Mouse (Mus musculus) midbrain, embryonic 16.5 days (tissue): Measurements from ENCODE around the gene Gm5136. TPM values are rescaled to one million over a fixed set of nuclear protein-coding genes. Genes with fewer than 3 reads are reported as not detected.

Experiments
- ATAC-seq: fragments of 200-750 bp; cut with Nextera tagmentation; 2 replicates; pipeline ENCODE4 v1.8.0; 2017; ENCODE audit warnings: moderate TSS enrichment
- H3K27ac ChIP-seq: fragments of 300-500 bp; sonication (generic); 2 replicates; pipeline ENCODE4 v1.5.1; 2014; ENCODE audit warnings: mild to moderate bottlenecking, low read length, mixed read lengths
- H3K27me3 ChIP-seq: fragments of 300-500 bp; sonication (generic); 2 replicates; pipeline ENCODE4 v1.6.1; 2014; ENCODE audit warnings: low read depth, low read length, mixed read lengths; ENCODE audit not compliant: control insufficient read depth, insufficient read depth
- H3K36me3 ChIP-seq: fragments of 300-500 bp; sonication (generic); 2 replicates; pipeline ENCODE4 v1.6.1; 2014; ENCODE audit warnings: mild to moderate bottlenecking, low read length, moderate library complexity, mixed read lengths; ENCODE audit not compliant: control insufficient read depth, insufficient read depth
- H3K4me1 ChIP-seq: fragments of 300-500 bp; sonication (generic); 2 replicates; pipeline ENCODE4 v1.6.1; 2014; ENCODE audit warnings: mild to moderate bottlenecking, low read length, mixed read lengths; ENCODE audit not compliant: control insufficient read depth, insufficient read depth
- H3K4me2 ChIP-seq: fragments of 300-500 bp; sonication (generic); 2 replicates; pipeline ENCODE4 v1.6.1; 2014; ENCODE audit warnings: mild to moderate bottlenecking, low read length, mixed read lengths
- H3K4me3 ChIP-seq: fragments of 300-500 bp; sonication (generic); 2 replicates; pipeline ENCODE4 v1.5.1; 2014; ENCODE audit warnings: low read depth, mild to moderate bottlenecking, low read length, moderate library complexity, mixed read lengths
- H3K9ac ChIP-seq: fragments of 300-500 bp; sonication (generic); 2 replicates; pipeline ENCODE4 v1.6.1; 2014; ENCODE audit warnings: low read depth, low read length, mixed read lengths
- H3K9me3 ChIP-seq: fragments of 300-500 bp; sonication (generic); replicated peaks from 2 replicates; pipeline ENCODE4 v1.6.1; 2014; ENCODE audit warnings: mild to moderate bottlenecking, low read length, mixed read lengths; ENCODE audit not compliant: control insufficient read depth, poor library complexity, severe bottlenecking
- WGBS: fragments of 180-500 bp; shearing (Covaris S2); extraction: QIAGEN DNeasy Blood & Tissue Kit; methylation state at CpG from one replicate; pipeline ENCODE4 v1.1.7; 2014; 5-methylcytosine and 5-hydroxymethylcytosine counted together
- polyA plus RNA-seq: library from polyadenylated mRNA; unstranded; fragments of >200 nt; fragmentation: Nextera tagmentation; extraction: Ambion mirVana; gene quantifications from 2 replicates; pipeline ENCODE4 v1.2.1, GENCODE M21; 2015

The Gm5136 gene
- 0.35 and 0.39 TPM in 2 replicates for polyA plus RNA-seq

- Histone ChIP-seq H3K9me3 (no peaks in the 10 kb centered on the region), H3K27ac (no peak within 1 kb of the TSS), H3K27me3 (no peaks in the 10 kb centered on the region), H3K9ac (no peak within 1 kb of the TSS), H3K4me3 (no peak within 1 kb of the TSS), H3K36me3 (no peaks in the 10 kb centered on the region), H3K4me2 (no peak within 1 kb of the TSS), H3K4me1 (peaks cover 6% of the 10 kb centered on the region)
- no peak for ATAC-seq
- WGBS = 97% methylated on average over 9 of the region's 9 CpGs
Observed at GRCm38 (mm10) chr10:108699946-108700345, at the start of gene Gm5136. Gene Gm5136, minus strand, starts transcription at chr10:108700160.

- Histone ChIP-seq H3K36me3 (no peaks in the 10 kb centered on the region), H3K4me1 (no peaks in the 10 kb centered on the region), H3K4me2 (no peak overlapping the region), H3K27me3 (no peaks in the 10 kb centered on the region), H3K27ac (no peak overlapping the region), H3K9me3 (no peaks in the 10 kb centered on the region), H3K9ac (no peak overlapping the region), H3K4me3 (no peak overlapping the region)
- 94% methylated on average over 2 of the region's 2 CpGs for WGBS
- ATAC-seq = no peak
Observed at GRCm38 (mm10) chr10:108743759-108744158, 43.8 kb upstream of the Gm5136 start.

DNA sequence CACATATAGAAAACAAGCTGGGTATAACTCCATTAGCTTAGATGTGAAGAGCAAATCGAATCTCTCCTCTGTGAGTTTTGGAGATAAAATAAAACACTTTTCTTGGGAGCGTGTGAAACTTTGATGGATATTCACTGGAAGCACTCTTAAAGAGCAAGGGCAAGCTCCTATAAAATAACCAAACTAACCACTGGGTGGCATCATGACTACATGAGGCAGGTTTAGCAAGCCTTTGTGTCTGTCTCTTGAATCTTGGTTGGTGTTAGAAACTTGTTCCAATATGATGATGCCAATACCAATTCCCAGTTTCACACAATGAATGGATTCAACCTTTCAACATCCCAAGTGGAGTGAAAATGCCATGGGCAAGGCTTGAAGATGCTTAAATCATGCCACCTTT, 34.0 kb upstream of the Gm5136 start:
- Histone ChIP-seq H3K9me3 (peaks cover 6% of the 10 kb centered on the region; the same call in 1 of the 2 replicates), H3K4me1 (no peaks in the 10 kb centered on the region), H3K27me3 (no peaks in the 10 kb centered on the region), H3K9ac (no peak overlapping the region), H3K27ac (no peak overlapping the region), H3K36me3 (no peaks in the 10 kb centered on the region), H3K4me2 (no peak overlapping the region), H3K4me3 (no peak overlapping the region)
- 61% methylated on average over 2 of the region's 2 CpGs for WGBS
- ATAC-seq = no peak

- Histone ChIP-seq H3K9ac (no peak overlapping the region), H3K4me2 (no peak overlapping the region), H3K27me3 (no peaks in the 10 kb centered on the region), H3K4me1 (no peaks in the 10 kb centered on the region), H3K4me3 (no peak overlapping the region), H3K36me3 (no peaks in the 10 kb centered on the region), H3K9me3 (peaks cover 6% of the 10 kb centered on the region; the same call in 1 of the 2 replicates), H3K27ac (no peak overlapping the region)
- no peak for ATAC-seq
- 67% methylated on average over 8 of the region's 8 CpGs for WGBS
Observed at GRCm38 (mm10) chr10:108728961-108729360, 29.0 kb upstream of the Gm5136 start.

DNA sequence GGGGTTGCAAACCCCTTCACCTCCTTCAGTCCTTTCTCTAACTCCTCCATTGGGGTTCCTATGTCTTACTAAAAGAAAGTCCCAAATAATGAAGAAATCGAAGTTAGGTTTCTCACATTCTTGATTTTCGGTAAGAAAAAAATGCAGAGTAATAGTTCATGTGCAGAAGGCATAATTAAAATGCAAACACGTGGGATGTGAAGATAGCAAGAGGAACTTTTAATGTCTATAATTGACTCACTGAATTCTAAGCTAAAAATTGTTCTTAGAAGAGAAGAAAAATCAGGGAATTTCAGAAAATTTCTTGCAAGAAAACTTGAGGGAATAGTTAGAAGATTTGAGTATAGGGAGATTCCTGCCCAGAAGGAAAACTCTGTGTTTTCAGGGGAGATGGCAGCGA, 26.4 kb upstream of the Gm5136 start:
- Histone ChIP-seq H3K9ac (no peak overlapping the region), H3K36me3 (no peaks in the 10 kb centered on the region), H3K27ac (no peak overlapping the region), H3K4me3 (no peak overlapping the region), H3K4me2 (no peak overlapping the region), H3K9me3 (no peaks in the 10 kb centered on the region), H3K4me1 (no peaks in the 10 kb centered on the region), H3K27me3 (no peaks in the 10 kb centered on the region)
- 87% methylated on average over 4 of the region's 4 CpGs for WGBS
- no peak for ATAC-seq

DNA sequence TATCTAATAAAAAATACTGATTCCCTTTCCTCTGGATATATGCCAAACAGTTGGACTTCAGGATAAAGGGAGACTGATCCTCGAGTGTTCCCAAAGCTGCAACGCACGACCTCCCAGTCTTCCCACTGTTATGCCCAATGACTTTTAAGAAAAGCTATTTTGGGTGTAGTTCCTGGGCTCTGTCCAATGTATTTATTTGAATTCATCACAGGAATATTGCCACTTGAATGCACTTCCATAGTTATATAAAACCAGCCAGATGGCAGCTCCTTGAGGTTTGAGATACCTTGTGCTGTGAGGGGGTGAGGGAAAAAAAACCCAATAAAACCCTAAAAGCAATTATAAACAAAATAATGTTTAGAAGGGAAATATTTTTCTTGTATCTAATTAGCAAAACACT, 24.9 kb upstream of the Gm5136 start:
- ATAC-seq = no peak
- 72% methylated on average over 3 of the region's 3 CpGs for WGBS
- H3K4me3 ChIP-seq = no peak overlapping the region

GRCm38 (mm10) chr10:108710514-108710913, 10.6 kb upstream of the Gm5136 start:
- no peak for ATAC-seq
- H3K27ac ChIP-seq = no peak overlapping the region
- no peaks in the 10 kb centered on the region for H3K9me3 ChIP-seq
- no peak overlapping the region for H3K4me3 ChIP-seq
- no peak overlapping the region for H3K9ac ChIP-seq
- no peaks in the 10 kb centered on the region for H3K4me1 ChIP-seq
- no peaks in the 10 kb centered on the region for H3K27me3 ChIP-seq
- H3K36me3 ChIP-seq = no peaks in the 10 kb centered on the region
- 77% methylated on average over 5 of the region's 5 CpGs for WGBS
- H3K4me2 ChIP-seq = no peak overlapping the region

More for the DNA sequence above, 24.9 kb upstream of the Gm5136 start:
- no peak overlapping the region for H3K4me2 ChIP-seq
- no peaks in the 10 kb centered on the region for H3K4me1 ChIP-seq
- no peaks in the 10 kb centered on the region for H3K9me3 ChIP-seq
- H3K9ac ChIP-seq = no peak overlapping the region
- no peaks in the 10 kb centered on the region for H3K36me3 ChIP-seq
- H3K27ac ChIP-seq = no peak overlapping the region
- H3K27me3 ChIP-seq = no peaks in the 10 kb centered on the region

GRCm38 (mm10) chr10:108705658-108706057, 5.7 kb upstream of the Gm5136 start:
- no peak for ATAC-seq

GRCm38 (mm10) chr10:108701361-108702128, 1.6 kb upstream of the Gm5136 start:
- Histone ChIP-seq H3K4me3 (no peak overlapping the region), H3K36me3 (no peaks in the 10 kb centered on the region), H3K9ac (no peak overlapping the region; the same call in 1 of the 2 replicates), H3K4me1 (peaks cover 6% of the 10 kb centered on the region), H3K4me2 (peak overlapping the region; percentile 18), H3K27ac (peak overlapping the region; percentile 58), H3K9me3 (no peaks in the 10 kb centered on the region), H3K27me3 (no peaks in the 10 kb centered on the region)
- peak; percentile 69 for ATAC-seq
- 17% methylated on average over 14 of the region's 14 CpGs for WGBS

More at GRCm38 (mm10) chr10:108705658-108706057, 5.7 kb upstream of the Gm5136 start:
- WGBS = 95% methylated on average over 3 of the region's 3 CpGs
- H3K36me3 ChIP-seq = no peaks in the 10 kb centered on the region
- no peaks in the 10 kb centered on the region for H3K27me3 ChIP-seq
- no peak overlapping the region for H3K4me3 ChIP-seq
- no peaks in the 10 kb centered on the region for H3K9me3 ChIP-seq
- no peak overlapping the region for H3K27ac ChIP-seq
- peaks cover 6% of the 10 kb centered on the region for H3K4me1 ChIP-seq
- H3K9ac ChIP-seq = no peak overlapping the region
- H3K4me2 ChIP-seq = no peak overlapping the region
